Mouse (Mus musculus) thymus, postnatal 0 days (tissue): ENCODE measurements around the gene Pop4. TPM values are rescaled to one million over a fixed set of nuclear protein-coding genes. Genes with fewer than 3 reads are reported as not detected.
A peak's percentile ranks its signal among the peaks of the same experiment; 100 is the strongest.
"Not testable (repeated sequence)": the region's sequence is repeated elsewhere in the genome, so short reads cannot be mapped to it uniquely, and the experiment has no call there.

Experiments
- DNase-seq: peaks from one replicate; pipeline ENCODE4 v3.0.0-alpha.2; 2015; ENCODE audit warnings: low spot score
- polyA plus RNA-seq: library from polyadenylated mRNA; unstranded; fragments of >200 nt; fragmentation: Nextera tagmentation; extraction: Ambion mirVana; gene quantifications from 2 replicates; pipeline ENCODE4 v1.2.1, GENCODE M21; 2015

Gene Pop4
- polyA plus RNA-seq, result 57.9 and 58.9 TPM in 2 replicates

DNA sequence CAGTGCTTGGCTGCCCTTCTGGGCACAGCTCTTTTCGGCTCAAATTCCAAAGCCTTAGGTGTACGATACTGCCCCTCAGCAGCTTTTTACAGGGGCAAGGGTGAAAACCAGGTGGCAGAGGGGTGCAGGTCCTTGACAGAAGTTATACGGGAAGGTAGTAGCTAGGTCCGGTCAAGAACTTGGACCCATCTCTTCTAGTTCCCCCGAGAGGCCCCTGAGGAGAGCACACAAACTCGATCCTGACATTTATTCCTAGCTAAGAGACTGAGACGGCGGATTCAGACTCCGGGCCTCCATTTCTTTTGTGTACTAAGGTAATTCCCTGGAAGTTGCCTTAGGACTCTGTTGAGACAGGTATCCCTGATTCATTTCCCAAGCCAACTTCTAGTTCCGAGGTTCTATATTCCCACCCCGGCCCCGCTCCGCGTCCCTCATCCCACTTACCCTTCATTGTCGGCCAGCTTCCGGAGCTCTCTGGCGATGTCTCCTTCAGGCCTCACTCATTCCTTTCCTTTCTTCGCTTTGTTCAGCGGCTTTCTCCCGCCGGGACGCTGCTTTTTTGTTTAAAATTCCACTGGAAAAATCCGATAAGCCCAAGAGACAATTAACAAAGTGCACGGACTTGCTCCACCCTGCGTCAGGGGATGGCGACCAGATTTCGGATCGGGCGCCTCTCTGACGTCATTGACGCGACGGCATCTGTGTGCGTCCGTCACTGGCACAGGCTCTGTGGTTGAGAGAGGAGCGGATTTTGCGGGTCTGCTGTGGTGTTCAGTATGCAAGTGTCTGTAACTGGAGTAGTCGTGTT lies at the start of gene Pop4:
Gene Pop4 (minus strand): TSS at position 721 of the 808 bp plus-strand sequence.
- peak; percentile 91 for DNase-seq

GRCm38 (mm10) chr7:38320641-38321040 lies 49.4 kb upstream of the Pop4 start:
- no peak for DNase-seq

DNA sequence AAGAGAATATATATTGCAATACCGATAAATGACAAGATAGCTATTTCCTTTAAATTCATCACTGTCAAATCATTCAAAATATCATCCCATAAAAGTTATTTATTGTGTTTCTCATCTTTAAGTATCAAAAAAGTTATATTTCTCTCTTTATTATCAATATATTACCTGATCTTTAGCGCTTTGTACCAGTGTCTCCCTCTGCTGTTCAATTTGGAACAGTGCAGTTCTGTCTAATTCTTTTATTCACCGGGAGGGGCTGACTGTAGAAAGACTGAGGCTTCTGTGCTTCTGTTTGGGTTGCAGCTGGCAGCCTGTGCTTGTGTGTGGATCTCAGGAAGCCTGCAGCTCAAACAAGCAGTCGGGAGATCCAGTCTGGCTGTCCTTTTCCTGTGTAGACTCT lies 11.0 kb upstream of the Pop4 start:
- not testable (repeated sequence) for DNase-seq

DNA sequence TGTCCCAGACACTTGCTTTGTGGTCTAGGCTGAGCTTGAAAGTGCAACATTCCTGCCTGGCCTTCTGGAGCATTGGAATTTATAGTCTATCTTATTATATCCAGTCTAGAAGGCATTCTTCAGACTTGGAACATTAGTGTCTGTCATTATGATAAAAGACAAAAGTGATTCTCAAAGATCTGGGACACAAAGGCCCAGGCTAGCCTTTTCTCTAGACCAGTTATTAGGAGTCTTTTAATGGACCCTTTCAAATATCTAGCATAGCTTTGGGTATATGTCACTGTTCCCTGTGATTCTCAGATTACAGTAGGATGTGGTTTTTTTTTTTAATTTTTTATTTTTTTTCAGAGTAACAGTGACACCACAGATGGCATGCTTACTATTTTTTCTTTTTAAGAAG lies 1.3 kb upstream of the Pop4 start:
- no peak for DNase-seq

GRCm38 (mm10) chr7:38271859-38272258 lies 636 bp upstream of the Pop4 start:
- DNase-seq, result no peak

- no peak for DNase-seq
Observed at GRCm38 (mm10) chr7:38271511-38271811, 238 bp upstream of the Pop4 start.

GRCm38 (mm10) chr7:38267006-38267680 lies 4.1 kb downstream of the Pop4 start:
- DNase-seq, result peak; percentile 62

DNA sequence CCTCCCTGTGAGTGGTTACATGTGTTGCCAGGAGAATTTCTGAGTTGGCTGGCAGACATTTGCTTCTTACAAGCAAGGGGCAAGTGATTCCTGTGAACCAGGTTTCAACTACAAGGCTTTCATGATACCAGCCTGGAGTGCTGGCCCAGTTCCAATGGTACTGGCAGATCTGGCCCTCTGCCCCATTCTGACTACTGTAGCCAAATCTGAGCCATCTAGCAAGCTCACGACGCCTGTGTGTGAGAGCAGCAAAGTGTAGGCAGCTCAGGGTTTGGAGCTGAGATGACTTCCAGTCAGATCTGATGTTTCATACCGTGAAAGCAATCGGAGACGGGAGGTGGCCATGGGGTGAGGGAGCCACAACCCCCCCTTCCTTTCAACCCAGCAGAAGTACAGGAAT lies 8.8 kb downstream of the Pop4 start:
- no peak for DNase-seq

DNA sequence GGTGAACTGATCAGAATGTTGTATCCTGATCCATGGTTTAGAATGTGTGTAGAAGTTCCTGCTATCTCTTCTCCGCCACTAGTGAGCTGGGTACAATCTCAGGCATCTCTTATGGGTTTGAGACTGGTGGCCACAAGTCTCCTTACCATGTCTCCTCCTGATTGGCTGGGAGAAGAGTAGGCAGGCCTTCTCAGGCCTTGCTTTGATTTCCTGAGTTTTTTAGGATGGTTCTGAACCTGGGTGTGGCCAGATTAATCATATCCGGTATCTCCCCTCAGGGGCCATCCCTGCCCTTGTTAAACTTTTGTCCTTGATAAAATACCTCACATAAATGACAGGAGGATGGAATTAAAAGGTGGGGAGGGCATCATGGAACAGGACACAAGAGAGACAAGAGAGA lies 11.6 kb downstream of the Pop4 start:
- no peak for DNase-seq

DNA sequence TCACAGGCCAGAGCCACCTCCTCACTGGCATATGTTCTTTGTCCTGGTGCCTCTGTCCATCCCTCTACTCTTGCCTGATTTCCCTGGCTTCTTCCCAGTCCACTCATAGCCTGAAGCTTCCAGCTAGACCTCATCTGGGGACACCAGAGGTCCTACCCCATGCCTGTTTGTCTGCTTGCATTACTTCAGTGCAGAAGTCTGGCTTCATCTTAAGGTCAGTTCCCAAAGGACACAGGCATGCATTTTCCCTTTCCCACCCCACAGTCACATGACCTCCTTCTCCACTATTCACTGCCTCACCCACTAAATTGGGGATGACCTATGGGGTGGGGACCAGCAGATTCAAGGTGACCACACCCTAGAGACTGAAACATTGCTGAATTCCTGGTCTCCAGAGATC lies 17.8 kb downstream of the Pop4 start:
- DNase-seq, result no peak

DNA sequence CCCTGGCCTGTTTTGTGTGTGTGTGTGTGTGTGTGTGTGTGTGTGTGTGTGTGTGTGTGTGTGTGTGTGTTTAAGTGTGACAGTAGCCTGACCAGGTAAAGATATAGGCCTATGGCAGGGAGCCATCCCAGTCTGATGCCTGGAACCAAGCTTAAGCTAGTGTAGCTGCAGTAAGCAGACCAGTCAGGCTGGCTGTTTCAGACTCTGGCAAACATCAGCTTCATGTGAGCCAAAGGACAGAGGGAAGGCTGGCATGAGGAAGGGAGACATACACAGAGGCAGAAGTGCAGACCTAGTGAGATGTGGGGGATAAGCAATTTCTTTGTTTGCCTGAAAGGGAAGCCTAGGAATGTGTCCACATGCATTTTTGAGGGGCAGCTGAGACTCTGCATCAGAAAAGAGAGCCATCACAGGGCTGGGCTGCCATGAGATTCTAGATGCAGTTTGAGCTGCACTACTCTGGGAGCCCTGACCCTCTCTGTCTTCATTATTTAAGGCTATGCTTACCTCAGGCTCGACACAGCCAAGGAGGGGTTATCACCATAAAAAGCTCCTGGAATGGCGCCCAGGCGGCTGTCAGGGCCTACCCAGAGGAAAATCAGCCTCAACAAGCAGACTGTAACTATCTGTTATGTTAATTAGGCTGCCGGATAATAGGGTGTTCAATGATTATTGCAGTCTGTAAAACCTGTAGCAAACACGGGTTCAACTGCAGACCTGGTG lies 19.6 kb downstream of the Pop4 start:
- no peak for DNase-seq

- no peak for DNase-seq
Observed at GRCm38 (mm10) chr7:38242417-38242816, 28.8 kb downstream of the Pop4 start.

DNA sequence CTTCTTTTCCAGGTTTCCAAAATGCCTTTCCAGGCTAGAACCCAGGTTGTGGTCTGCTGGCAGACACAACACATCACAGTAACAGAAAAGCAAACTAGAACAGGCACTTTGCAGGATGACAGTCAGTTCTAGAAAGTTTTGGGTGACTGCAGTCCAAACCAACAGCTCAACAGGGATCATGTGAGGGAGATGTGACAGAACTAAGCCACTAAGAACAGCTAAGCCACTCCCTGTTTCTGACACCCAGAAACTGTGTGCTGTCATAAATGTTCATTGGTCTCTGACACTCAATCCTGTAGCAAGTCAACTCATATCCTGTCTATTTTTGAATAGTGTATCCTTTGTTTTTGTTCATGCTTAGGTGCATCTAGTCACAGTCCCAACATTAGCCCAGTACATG lies 34.1 kb downstream of the Pop4 start:
- DNase-seq, result no peak

GRCm38 (mm10) chr7:38236400-38237105 lies 34.7 kb downstream of the Pop4 start:
- DNase-seq, result no peak

GRCm38 (mm10) chr7:38230285-38230684 lies 40.9 kb downstream of the Pop4 start:
- DNase-seq, result no peak

- no peak for DNase-seq
Observed at GRCm38 (mm10) chr7:38228329-38228728, 42.9 kb downstream of the Pop4 start.

GRCm38 (mm10) chr7:38227900-38228298 lies 43.3 kb downstream of the Pop4 start, which contains the start of gene Plekhf1:
Plekhf1 (minus strand) TSS chr7:38228016.
- peak; percentile 91 for DNase-seq

- peak; percentile 57 for DNase-seq
Observed at GRCm38 (mm10) chr7:38227181-38227899, 43.9 kb downstream of the Pop4 start.

GRCm38 (mm10) chr7:38226226-38226625 lies 45.0 kb downstream of the Pop4 start:
- no peak for DNase-seq

DNA sequence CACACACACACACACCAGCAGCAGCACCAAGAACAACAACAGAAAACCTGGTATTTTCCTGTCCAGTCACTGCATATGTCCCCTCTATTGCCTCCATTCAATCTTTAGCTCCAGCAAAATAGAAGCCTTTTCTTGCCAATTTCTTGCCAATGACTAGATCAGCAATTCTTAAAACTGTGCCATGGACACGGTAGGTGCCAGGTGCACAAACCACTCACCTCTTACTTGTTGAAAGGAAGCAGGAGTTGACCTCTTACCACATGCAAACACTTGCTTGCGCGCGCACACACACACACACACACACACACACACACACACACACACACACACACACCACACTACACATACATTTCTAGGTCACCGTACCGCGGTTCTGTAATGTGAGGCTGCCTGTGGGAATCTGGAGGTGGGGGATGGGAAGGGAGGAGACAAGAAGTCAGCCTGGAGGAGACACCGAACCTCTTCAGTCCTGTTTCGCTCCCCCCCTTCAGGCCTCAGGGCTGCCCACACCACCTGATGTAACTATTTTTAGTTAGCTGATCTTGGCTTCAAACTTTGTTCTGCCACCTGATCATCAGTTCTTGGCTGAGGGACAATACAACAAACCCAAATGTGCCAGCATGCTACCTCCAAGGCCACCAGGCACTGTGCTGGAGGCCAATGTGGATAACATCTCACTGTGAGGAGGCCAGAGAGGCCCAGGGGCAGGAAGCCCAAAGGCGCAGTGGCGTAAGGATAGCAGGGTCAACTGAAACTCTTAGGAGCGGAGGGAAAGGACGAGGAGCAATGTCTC lies 46.5 kb downstream of the Pop4 start:
- peak; percentile 67 for DNase-seq
